21 mouse cellular contexts compared by ENCODE assay signal in the genomic region with DNA sequence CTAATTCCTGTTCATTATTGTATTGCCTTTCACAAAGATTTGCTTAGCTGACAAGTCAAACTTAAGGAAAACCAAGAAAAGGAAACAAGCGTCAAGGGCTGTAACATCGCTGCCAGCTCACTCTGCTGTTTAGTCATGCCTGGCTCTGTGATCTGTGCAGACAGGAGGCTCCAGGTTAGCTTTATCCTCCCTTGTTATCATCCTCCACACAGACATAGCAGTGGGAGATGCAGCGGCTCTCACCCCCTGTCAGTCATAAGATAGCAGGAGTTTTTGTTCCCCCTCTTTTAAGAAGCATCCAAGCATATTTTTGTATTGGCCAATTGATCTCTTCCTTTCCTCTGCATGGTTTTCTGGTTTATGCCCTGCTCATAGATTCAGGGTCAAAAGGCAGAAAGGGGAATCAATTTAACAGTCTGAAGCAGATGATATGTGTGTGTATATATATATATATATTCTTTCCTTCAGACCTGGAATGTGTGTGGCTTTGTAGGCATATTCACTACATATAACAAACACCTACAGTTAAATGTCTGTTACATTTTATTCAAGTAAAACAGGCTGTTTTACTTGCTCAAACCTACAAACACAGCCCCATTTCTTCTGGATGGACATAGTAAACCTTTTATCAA.
"Had no signal": no experiment of that assay in that cellular context is flagged by ENCODE, and none has a peak within 500 bp of the region (broad histone marks: within the 10 kb centered on the region; RNA-seq: fewer than 3 reads in every experiment).

No protein-coding gene starts in this region.

- H3K27ac ChIP-seq: liver, embryonic 13.5 days; liver, embryonic 15.5 days; lung, embryonic 15.5 days; macrophage; neural tube, embryonic 13.5 days; neural tube, embryonic 15.5 days had no signal

- H3K4me3 ChIP-seq: liver, embryonic 13.5 days; liver, embryonic 15.5 days; lung, embryonic 15.5 days; megakaryocyte, embryonic 14.5 days; myocyte; neural tube, embryonic 13.5 days; neural tube, embryonic 15.5 days had no signal

- H3K36me3 ChIP-seq: liver, embryonic 13.5 days; liver, embryonic 15.5 days; lung, embryonic 15.5 days; neural tube, embryonic 13.5 days; neural tube, embryonic 15.5 days had no signal

- DNase-seq: liver, embryonic 13.5 days; liver, postnatal 0 days; lung, adult 2 months; lung, postnatal 14 days; lung, postnatal 36 days; retina, postnatal 1 day; right cerebral cortex, adult 18-20 months; right cerebral cortex, postnatal 25 days; right cerebral cortex, postnatal 4 days; spleen, adult 18-20 months; thymus, adult 18-20 months; thymus, postnatal 14 days; thymus, postnatal 36 days had no signal

- H3K4me1 ChIP-seq: liver, embryonic 13.5 days; liver, embryonic 15.5 days; lung, embryonic 15.5 days; megakaryocyte, embryonic 14.5 days; neural tube, embryonic 13.5 days; neural tube, embryonic 15.5 days had no signal

- H3K4me2 ChIP-seq: liver, embryonic 13.5 days; liver, embryonic 15.5 days; lung, embryonic 15.5 days; neural tube, embryonic 13.5 days; neural tube, embryonic 15.5 days had no signal

- H3K9me3 ChIP-seq: liver, embryonic 13.5 days; liver, embryonic 15.5 days; lung, embryonic 15.5 days; megakaryocyte, embryonic 14.5 days; neural tube, embryonic 13.5 days; neural tube, embryonic 15.5 days had no signal

- ATAC-seq: liver, postnatal 0 days; lung, postnatal 0 days had no signal

- H3K27me3 ChIP-seq: liver, embryonic 13.5 days; liver, embryonic 15.5 days; lung, embryonic 15.5 days; megakaryocyte, embryonic 14.5 days; neural tube, embryonic 13.5 days; neural tube, embryonic 15.5 days had no signal

- H3K9ac ChIP-seq: liver, embryonic 13.5 days; liver, embryonic 15.5 days; liver, postnatal 0 days; lung, embryonic 15.5 days; neural tube, embryonic 13.5 days; neural tube, embryonic 15.5 days had no signal
